Mouse (Mus musculus) spleen, adult 2 months (tissue): ENCODE measurements around the gene Card14.

Experiments used
- CTCF ChIP-seq: fragments of 200-500 bp; IDR thresholded peaks from 2 replicates; pipeline ENCODE4 v1.5.1; 2011; ENCODE audit warnings: mild to moderate bottlenecking, inconsistent platforms; ENCODE audit not compliant: insufficient read depth, insufficient read length, insufficient replicate concordance; ENCODE audit errors: extremely low read depth
- POLR2A ChIP-seq: fragments of 200-500 bp; IDR thresholded peaks from 2 replicates; pipeline ENCODE4 v1.6.1; 2011; ENCODE audit warnings: low read depth, low read length, inconsistent platforms

DNA sequence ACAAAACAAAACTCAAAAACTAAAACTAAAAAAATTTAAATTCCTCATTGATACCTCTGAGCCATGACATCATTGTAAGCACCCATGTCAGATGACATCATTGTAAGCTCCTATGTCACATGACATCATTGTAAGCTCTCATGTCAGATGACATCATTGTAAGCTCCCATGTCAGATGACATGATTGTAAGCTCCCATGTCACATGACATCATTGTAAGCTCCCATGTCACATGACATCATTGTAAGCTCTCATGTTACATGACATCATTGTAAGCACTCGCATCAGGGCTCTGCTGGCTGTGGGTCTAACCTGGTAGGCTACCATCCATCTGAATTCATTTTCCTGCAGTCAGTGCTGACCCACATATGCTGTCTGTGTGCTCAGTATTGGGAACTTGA, 71.0 kb downstream of the Card14 start:
- TF ChIP-seq CTCF (no peak), POLR2A (no peak)
